Mouse (Mus musculus): ENCODE data around the gene Chd2. TPM values are rescaled to one million over a fixed set of nuclear protein-coding genes. Genes with fewer than 3 reads are reported as not detected.
A peak's percentile ranks its signal among the peaks of the same experiment; 100 is the strongest.

Gene Chd2
- polyA plus RNA-seq (2012; ENCODE audit: insufficient read depth, insufficient read length, missing spikeins), result 44.4 and 47.9 TPM in 2 replicates

DNA sequence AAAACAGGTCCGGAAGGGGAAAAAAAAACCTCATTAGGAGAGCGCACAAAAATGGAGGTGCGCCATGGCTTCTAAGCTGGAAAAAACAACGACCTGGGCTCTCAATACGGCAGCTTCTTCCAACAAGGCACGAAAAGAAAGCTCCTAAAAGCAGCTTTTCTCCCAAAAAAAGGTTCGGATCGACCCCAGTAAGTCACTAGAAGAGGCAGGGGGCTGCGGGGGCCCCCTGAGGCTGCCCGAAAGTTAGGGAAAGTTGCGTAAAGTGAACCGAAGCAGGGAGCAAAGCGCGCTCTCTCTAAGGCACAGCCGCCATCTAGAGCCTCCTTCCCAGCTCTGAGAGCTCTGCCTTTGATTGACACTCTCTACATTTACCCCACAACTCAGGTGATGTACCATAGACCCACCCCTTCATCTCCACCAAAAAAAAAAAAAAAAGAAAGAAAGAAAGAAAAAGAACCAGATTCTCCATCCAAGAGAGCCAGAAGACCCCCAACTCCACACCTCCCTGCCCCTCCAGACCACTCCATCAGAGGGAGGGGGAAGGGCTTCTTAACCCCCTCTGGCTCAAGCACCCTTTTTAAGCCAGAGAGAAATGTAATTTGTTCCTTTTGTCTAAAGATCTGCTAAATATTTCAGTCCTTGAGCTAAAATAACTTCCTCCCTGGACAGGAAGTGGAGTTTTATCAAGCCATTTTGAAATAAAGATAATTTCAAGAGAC lies at the start of gene Chd2:
TSS of gene Chd2 (minus strand) at position 419 of the 719 bp plus-strand sequence.
- H3K27ac ChIP-seq (ENCODE audit: insufficient read depth, low read depth, low read length), result peak within 1 kb of the TSS; percentile 100
- TF ChIP-seq POLR2A (IDR thresholded peaks at IDR 0.05; ENCODE audit: borderline replicate concordance, low read depth, low read length), result no peak; the same call in 1 of the 2 replicates
- no peak for TF ChIP-seq CTCF (IDR thresholded peaks at IDR 0.05; ENCODE audit: low read depth, low read length)
- peaks cover 9% of the 10 kb centered on the region for H3K4me1 ChIP-seq (ENCODE audit: control insufficient read depth, insufficient read depth, low read length)
- H3K4me3 ChIP-seq (ENCODE audit: insufficient read depth, low read length), result peak within 1 kb of the TSS; percentile 94

DNA sequence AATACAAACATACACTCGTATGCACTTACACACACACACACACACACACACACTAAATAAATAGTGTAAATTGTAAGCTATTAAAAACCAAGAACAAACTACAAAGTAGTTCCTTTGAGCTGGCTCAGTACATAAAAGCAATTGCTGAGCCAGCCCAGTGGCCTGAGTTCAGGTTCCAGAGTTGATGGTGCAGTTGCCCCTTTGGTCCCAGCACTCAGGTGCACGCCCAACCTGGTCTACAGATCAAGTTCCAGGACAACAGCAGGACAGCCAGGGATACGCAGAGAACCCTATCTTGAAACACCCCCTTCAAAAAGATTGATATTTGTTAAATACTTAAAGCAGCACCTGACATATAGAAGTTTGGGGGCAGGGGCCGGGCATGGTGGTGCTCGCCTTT lies 49.1 kb upstream of the Chd2 start:
- Histone ChIP-seq H3K4me3 (ENCODE audit: insufficient read depth, low read length) (no peak overlapping the region), H3K27ac (ENCODE audit: insufficient read depth, low read depth, low read length) (no peak overlapping the region), H3K4me1 (ENCODE audit: control insufficient read depth, insufficient read depth, low read length) (peaks cover 30% of the 10 kb centered on the region)
- no peak for TF ChIP-seq CTCF (IDR thresholded peaks at IDR 0.05; ENCODE audit: low read depth, low read length)
- no peak for TF ChIP-seq POLR2A (IDR thresholded peaks at IDR 0.05; ENCODE audit: borderline replicate concordance, low read depth, low read length)

DNA sequence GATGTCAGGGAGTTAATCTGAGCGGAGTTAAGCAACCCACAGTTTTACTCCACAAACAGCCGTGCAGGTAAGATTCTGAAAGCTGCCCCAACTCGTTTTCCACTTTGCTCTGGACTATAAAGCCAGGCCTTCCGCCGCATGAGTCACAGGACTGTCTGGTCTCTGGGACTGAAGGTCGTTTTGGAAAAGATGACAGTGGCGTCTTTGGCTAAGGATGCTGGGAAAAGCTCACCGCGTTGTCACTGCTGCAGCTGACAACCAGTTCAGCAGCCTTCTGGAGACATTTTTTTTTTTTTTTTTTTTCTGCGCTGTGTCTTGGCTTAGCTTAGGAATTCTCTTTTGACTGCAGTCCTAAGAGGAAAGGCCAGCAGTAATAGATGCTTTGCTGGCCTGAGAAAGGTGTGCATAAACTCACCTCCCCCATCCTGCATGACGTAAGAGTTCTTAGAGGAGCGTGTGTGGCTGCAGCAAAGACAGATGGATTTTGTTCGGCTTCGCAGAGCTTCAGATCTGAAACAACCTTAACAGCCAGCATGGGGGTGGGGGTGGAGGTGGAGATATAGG lies 47.7 kb upstream of the Chd2 start:
- no peak for TF ChIP-seq POLR2A (IDR thresholded peaks at IDR 0.05; ENCODE audit: borderline replicate concordance, low read depth, low read length)
- TF ChIP-seq CTCF (IDR thresholded peaks at IDR 0.05; ENCODE audit: low read depth, low read length), result no peak
- Histone ChIP-seq H3K27ac (ENCODE audit: insufficient read depth, low read depth, low read length) (no peak overlapping the region), H3K4me1 (ENCODE audit: control insufficient read depth, insufficient read depth, low read length) (peaks cover 39% of the 10 kb centered on the region), H3K4me3 (ENCODE audit: insufficient read depth, low read length) (no peak overlapping the region)

DNA sequence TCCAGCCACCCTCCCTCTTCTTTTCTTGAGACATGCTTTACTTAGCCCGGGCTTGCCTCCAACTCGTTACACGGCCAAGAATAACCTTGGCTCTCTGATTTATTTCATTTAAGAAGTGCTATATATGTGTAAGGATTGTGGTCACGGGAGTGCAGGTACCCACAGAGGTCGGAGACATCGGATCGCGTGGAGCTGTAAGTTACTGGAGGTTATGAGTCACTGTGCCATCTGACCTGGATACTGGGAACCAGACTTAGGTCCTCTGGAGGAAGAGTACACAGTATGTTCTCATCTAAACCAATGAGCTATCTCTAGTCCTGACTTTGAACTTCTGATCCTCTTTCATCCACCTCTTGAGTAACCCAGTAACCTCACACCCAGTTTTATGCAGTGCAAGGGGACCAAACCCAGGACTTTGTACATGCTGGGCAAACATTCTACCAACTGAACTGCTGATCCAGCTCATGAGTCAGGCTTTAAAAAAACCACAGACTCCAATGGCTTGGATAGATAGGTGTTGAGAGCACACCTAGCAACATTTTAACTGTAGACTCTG lies 46.8 kb upstream of the Chd2 start:
- Histone ChIP-seq H3K27ac (ENCODE audit: insufficient read depth, low read depth, low read length) (no peak overlapping the region), H3K4me3 (ENCODE audit: insufficient read depth, low read length) (no peak overlapping the region), H3K4me1 (ENCODE audit: control insufficient read depth, insufficient read depth, low read length) (peaks cover 39% of the 10 kb centered on the region)
- TF ChIP-seq CTCF (IDR thresholded peaks at IDR 0.05; ENCODE audit: low read depth, low read length) (no peak), POLR2A (IDR thresholded peaks at IDR 0.05; ENCODE audit: borderline replicate concordance, low read depth, low read length) (no peak)

DNA sequence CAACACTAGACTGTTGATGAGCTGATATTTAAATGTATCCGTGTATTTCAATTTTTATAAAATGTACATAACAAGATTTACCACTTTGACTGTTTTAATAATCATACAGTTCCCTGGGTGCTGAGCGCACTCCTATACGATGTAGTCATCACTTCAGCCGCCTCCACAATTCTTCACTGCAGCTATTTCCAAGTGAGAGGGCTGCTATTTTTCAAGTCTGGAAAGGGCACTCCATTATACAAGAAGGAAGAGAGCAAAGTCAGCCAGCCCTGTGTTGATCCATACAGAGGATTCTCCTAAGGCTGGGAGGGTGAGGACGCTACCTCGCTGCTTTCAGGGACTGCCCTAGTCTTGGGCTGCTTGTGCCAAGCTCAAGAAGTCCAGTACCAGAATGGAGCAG lies 45.1 kb upstream of the Chd2 start:
- no peak overlapping the region for H3K4me3 ChIP-seq (ENCODE audit: insufficient read depth, low read length)
- peaks cover 34% of the 10 kb centered on the region for H3K4me1 ChIP-seq (ENCODE audit: control insufficient read depth, insufficient read depth, low read length)
- TF ChIP-seq POLR2A (IDR thresholded peaks at IDR 0.05; ENCODE audit: borderline replicate concordance, low read depth, low read length), result no peak
- no peak for TF ChIP-seq CTCF (IDR thresholded peaks at IDR 0.05; ENCODE audit: low read depth, low read length)
- no peak overlapping the region for H3K27ac ChIP-seq (ENCODE audit: insufficient read depth, low read depth, low read length)

DNA sequence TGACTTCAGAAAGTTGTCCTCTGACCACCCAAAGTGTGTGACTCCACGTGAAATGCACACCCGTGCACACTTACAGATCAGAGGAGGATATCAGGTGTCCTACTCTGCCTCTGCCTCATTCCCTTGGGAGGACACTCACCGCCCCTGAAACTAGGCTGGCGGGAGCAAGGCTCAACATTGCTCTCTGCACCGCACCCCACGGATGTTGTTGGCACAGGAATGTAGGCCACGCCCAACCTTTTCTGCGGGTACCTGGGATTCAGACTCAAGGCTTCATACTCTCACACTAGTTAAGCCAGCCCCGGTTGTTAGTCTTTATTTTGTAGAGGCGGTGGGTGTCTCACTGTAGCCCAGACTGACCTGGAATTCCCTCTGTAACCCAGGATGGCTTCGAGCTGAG lies 44.6 kb upstream of the Chd2 start:
- peaks cover 34% of the 10 kb centered on the region for H3K4me1 ChIP-seq (ENCODE audit: control insufficient read depth, insufficient read depth, low read length)
- no peak overlapping the region for H3K4me3 ChIP-seq (ENCODE audit: insufficient read depth, low read length)
- H3K27ac ChIP-seq (ENCODE audit: insufficient read depth, low read depth, low read length), result no peak overlapping the region
- no peak for TF ChIP-seq POLR2A (IDR thresholded peaks at IDR 0.05; ENCODE audit: borderline replicate concordance, low read depth, low read length)
- TF ChIP-seq CTCF (IDR thresholded peaks at IDR 0.05; ENCODE audit: low read depth, low read length), result no peak

DNA sequence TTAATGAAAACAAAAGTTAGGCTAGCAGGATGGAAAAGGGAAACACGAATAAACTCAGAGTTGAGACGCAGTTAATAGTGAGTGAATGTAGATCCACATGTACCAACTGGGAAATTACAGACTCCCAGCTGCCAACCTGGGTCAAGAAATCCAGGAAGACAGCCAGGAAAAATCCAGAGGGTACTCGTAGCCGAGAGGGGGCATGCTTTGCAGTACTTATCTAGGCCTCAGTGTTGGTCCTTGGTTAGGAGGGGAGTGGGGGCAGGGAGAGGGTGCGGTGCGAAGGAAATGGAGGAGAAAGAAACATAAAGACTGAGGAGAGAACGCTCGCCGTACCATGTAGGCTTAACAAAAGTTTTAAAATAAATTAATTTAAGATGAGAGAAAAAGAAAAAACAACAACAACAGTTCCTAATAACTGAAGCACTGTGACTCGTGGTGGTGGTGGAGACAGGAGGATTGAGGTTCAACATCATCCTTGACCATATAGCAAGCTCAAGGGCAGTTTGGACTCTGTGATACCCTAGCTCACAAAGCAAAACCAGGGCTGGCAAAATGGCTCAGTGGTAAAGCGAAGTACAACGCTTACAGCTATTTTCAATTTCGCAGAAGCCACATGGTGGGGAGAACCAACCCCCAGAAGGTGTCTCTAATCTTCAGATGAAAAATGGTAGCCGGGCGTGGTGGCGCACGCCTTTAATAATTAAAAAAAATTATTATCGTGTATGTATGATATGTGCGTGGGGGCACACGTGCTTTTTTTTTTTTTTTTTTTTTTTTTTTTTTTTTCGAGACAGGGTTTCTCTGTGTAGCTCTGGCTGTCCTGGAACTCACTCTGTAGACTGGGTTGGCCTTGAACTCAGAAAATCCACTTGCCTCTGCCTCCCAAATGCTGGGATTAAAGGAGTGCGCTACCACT lies 43.7 kb upstream of the Chd2 start:
- Histone ChIP-seq H3K27ac (ENCODE audit: insufficient read depth, low read depth, low read length) (no peak overlapping the region), H3K4me1 (ENCODE audit: control insufficient read depth, insufficient read depth, low read length) (peaks cover 34% of the 10 kb centered on the region), H3K4me3 (ENCODE audit: insufficient read depth, low read length) (no peak overlapping the region)
- no peak for TF ChIP-seq POLR2A (IDR thresholded peaks at IDR 0.05; ENCODE audit: borderline replicate concordance, low read depth, low read length)
- TF ChIP-seq CTCF (IDR thresholded peaks at IDR 0.05; ENCODE audit: low read depth, low read length), result no peak

DNA sequence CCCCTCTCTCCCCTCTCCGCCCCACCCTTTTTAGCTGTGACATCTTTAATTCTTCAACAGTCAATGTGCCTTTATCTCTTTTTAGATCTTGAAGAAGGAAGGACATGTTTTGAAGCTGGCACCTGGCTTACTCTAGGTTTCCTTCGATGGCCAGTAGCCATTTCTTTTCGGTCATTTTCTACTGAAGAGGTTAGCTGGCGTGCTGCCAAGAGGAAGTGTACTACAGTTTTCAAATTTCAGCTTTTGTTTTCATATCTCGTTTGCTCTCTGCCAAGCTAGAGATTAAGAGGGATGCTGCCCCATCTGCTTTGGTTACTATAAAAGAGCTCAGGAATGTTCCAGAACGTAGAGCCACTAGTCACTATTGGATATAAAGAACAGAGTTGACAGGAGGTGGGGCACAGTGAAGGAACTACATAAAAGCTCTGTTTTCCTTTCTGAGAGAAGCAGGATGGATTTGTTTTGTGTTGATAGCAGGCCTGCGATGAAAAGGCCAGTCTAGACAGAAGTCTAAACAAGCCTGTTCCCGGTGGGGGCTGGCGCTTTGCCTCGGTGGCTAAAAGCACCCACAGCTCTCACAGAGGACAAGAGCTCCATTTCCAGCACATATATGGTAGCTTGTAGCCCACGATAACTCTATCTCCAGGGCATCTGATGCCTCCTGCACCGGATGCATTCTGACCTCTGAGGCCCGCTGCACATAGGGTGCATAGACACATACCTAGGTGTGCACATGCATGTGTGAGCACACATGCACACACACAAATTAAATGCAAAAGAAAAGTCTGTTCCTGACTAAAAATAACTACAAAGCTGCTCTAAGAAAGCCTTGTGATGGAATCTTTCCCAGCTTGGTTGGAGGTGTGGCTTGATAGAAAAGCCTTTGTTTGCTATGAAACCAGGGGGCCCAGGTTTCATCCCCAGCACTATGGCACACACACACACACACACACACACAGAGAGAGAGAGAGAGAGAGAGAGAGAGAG lies 42.7 kb upstream of the Chd2 start:
- no peak overlapping the region for H3K4me3 ChIP-seq (ENCODE audit: insufficient read depth, low read length)
- peak overlapping the region; percentile 32 for H3K27ac ChIP-seq (ENCODE audit: insufficient read depth, low read depth, low read length)
- no peak for TF ChIP-seq POLR2A (IDR thresholded peaks at IDR 0.05; ENCODE audit: borderline replicate concordance, low read depth, low read length)
- no peak for TF ChIP-seq CTCF (IDR thresholded peaks at IDR 0.05; ENCODE audit: low read depth, low read length)
- peaks cover 35% of the 10 kb centered on the region for H3K4me1 ChIP-seq (ENCODE audit: control insufficient read depth, insufficient read depth, low read length)

Measured in bone marrow macrophage, adult 2 months (primary cell).